Mouse (Mus musculus) liver, embryonic 11.5 days (tissue): Measurements from ENCODE around the gene Sdk1. TPM values are rescaled to one million over a fixed set of nuclear protein-coding genes. Genes with fewer than 3 reads are reported as not detected.

Experiments
- ATAC-seq: fragments of 200-750 bp; cut with Nextera tagmentation; replicated peaks from 2 replicates; pipeline ENCODE4 v1.8.0; 2017; ENCODE audit warnings: moderate number of reproducible peaks, mild to moderate bottlenecking, moderate TSS enrichment, moderate library complexity; ENCODE audit not compliant: low FRiP score
- DNase-seq: peaks from one replicate; pipeline ENCODE4 v3.0.0-alpha.2; 2017; ENCODE audit warnings: low spot score
- H3K27ac ChIP-seq: fragments of 300-500 bp; sonication (generic); 2 replicates; pipeline ENCODE4 v1.5.1; 2014; ENCODE audit warnings: mild to moderate bottlenecking, low read depth, low read length, control low read depth
- H3K27me3 ChIP-seq: fragments of 300-500 bp; sonication (generic); replicated peaks from 2 replicates; pipeline ENCODE4 v1.6.1; 2014; ENCODE audit warnings: low read length, mixed read lengths; ENCODE audit not compliant: control insufficient read depth, insufficient read depth
- H3K36me3 ChIP-seq: fragments of 300-500 bp; sonication (generic); 2 replicates; pipeline ENCODE4 v1.6.1; 2014; ENCODE audit warnings: mild to moderate bottlenecking, low read length, moderate library complexity, mixed read lengths; ENCODE audit not compliant: control insufficient read depth, insufficient read depth
- H3K4me1 ChIP-seq: fragments of 300-500 bp; sonication (generic); replicated peaks from 2 replicates; pipeline ENCODE4 v1.6.1; 2014; ENCODE audit warnings: low read length, mixed read lengths; ENCODE audit not compliant: control insufficient read depth, insufficient read depth
- H3K4me2 ChIP-seq: fragments of 300-500 bp; sonication (generic); 2 replicates; pipeline ENCODE4 v1.6.1; 2014; ENCODE audit warnings: mild to moderate bottlenecking, control low read depth, moderate library complexity
- H3K4me3 ChIP-seq: fragments of 300-500 bp; sonication (generic); 2 replicates; pipeline ENCODE4 v1.5.1; 2014; ENCODE audit warnings: low read depth, low read length, control low read depth
- H3K9ac ChIP-seq: fragments of 300-500 bp; sonication (generic); 2 replicates; pipeline ENCODE4 v1.6.1; 2014; ENCODE audit warnings: low read depth, low read length, control low read depth
- H3K9me3 ChIP-seq: fragments of 300-500 bp; sonication (generic); 2 replicates; pipeline ENCODE4 v1.6.1; 2016; ENCODE audit warnings: low read length, inconsistent platforms, mixed read lengths; ENCODE audit not compliant: control insufficient read depth
- WGBS: fragments of 180-500 bp; shearing (Covaris S2); extraction: QIAGEN DNeasy Blood & Tissue Kit; methylation state at CpG from one replicate; pipeline ENCODE4 v1.1.7; 2014; 5-methylcytosine and 5-hydroxymethylcytosine counted together
- polyA plus RNA-seq: library from polyadenylated mRNA; unstranded; fragments of >200 nt; fragmentation: Nextera tagmentation; extraction: Ambion mirVana; gene quantifications from 2 replicates; pipeline ENCODE4 v1.2.1, GENCODE M21; 2014

Gene Sdk1
- polyA plus RNA-seq, 1 experiment from 2014 or later = 0.53 TPM

DNA sequence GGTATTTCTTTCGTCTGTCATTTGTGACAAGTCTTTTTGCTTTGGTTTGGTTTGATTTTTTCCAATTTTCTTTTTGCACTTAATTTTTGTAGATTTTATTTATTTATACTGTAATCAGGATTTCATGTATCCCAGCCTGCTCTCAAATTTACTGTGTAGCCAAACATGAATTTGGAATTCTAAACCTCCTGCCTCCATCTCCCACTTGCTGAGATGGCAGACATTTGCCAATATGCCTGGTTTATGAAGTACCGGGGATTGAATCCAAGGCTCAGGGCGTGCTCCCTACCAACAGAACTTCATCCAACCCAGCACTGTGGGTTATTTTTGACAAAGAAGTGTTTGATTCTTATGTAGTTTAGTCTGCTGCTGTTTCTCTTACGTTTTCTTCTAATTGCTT lies 744.3 kb downstream of the Sdk1 start:
- no peak overlapping the region for H3K9ac ChIP-seq
- no peak for ATAC-seq
- DNase-seq = no peak
- no peaks in the 10 kb centered on the region for H3K27me3 ChIP-seq
- H3K4me3 ChIP-seq = no peak overlapping the region
- no peaks in the 10 kb centered on the region for H3K4me1 ChIP-seq
- no peaks in the 10 kb centered on the region for H3K9me3 ChIP-seq
- H3K27ac ChIP-seq = no peak overlapping the region
- H3K36me3 ChIP-seq = no peaks in the 10 kb centered on the region
- 76% methylated on average over 4 of the region's 4 CpGs for WGBS
- no peak overlapping the region for H3K4me2 ChIP-seq

DNA sequence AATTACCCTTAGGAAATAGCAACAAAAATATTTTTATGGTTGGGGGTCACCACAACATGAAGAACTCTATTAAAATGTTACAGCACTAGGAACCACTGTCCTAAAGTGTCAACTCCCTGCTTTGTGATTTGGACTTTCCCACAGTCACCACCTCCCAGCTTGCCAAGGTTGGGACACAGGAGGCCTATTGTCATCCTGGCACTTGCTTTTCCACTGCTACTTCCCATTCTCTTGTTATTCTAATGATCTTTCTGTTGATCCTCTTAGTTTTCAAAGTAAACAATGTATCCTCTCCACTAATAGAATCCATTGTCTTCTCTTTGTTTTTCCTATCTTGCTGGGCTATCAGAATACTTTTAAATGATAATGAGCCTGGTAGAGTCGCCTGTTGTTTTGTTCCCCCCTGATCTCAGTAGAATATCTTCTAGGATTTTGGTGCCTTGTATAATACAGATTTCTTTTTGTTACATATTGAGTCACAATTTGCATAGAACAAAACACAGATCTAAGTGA lies 746.1 kb downstream of the Sdk1 start:
- no peak overlapping the region for H3K4me2 ChIP-seq
- ATAC-seq (no peak), DNase-seq (no peak)
- no peaks in the 10 kb centered on the region for H3K9me3 ChIP-seq
- no peaks in the 10 kb centered on the region for H3K36me3 ChIP-seq
- no peak overlapping the region for H3K9ac ChIP-seq
- no peak overlapping the region for H3K27ac ChIP-seq
- H3K4me1 ChIP-seq = no peaks in the 10 kb centered on the region
- WGBS = 13% methylated on average over 1 of the region's 1 CpGs
- no peak overlapping the region for H3K4me3 ChIP-seq
- no peaks in the 10 kb centered on the region for H3K27me3 ChIP-seq

DNA sequence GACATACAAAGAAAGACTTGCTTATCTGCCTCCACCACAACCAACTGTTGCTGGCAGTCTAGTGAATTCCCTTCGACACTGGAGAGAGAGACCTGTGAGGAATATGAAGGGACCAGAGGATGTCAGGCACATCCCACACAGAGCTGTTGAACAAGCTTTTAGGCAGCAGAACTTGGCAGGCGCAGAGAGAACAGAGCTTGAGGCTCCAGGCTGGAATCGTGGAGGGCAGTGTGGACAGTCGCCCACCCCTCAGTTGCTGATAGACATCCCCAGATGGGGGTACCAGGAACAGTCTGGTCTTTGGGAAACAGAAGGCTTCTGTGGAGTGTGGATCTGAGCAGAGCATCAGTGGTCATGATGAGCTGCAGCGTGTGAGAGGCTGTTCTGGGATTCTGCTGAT lies 747.4 kb downstream of the Sdk1 start:
- Histone ChIP-seq H3K4me2 (no peak overlapping the region), H3K27me3 (no peaks in the 10 kb centered on the region), H3K9me3 (no peaks in the 10 kb centered on the region), H3K4me3 (no peak overlapping the region), H3K9ac (no peak overlapping the region), H3K27ac (no peak overlapping the region), H3K4me1 (no peaks in the 10 kb centered on the region), H3K36me3 (no peaks in the 10 kb centered on the region)
- 72% methylated on average over 5 of the region's 5 CpGs for WGBS
- no peak for DNase-seq
- ATAC-seq = no peak

DNA sequence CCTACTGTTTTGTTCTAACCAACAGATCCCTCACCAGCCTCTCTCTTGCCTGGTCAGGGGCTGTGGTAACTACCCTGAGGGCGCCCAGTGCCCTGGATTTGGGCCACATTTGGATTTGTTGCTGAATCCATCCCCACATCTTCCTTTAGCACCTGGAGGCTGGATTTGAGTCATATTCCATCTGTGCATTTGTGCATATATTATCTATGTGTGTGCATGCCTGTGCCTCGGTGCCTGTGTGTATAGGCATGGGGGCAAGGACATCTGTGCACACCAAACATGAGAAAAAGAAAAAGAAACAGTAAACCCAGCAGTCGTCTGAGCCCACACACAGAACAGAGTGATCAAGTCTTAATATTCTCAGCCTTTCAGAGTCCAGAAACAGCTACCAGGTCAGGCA lies 752.9 kb downstream of the Sdk1 start:
- H3K9me3 ChIP-seq = no peaks in the 10 kb centered on the region
- H3K4me3 ChIP-seq = no peak overlapping the region
- 71% methylated on average over 3 of the region's 3 CpGs for WGBS
- H3K36me3 ChIP-seq = no peaks in the 10 kb centered on the region
- H3K4me2 ChIP-seq = no peak overlapping the region
- H3K9ac ChIP-seq = no peak overlapping the region
- no peak for DNase-seq
- no peak for ATAC-seq
- no peak overlapping the region for H3K27ac ChIP-seq
- no peaks in the 10 kb centered on the region for H3K4me1 ChIP-seq
- no peaks in the 10 kb centered on the region for H3K27me3 ChIP-seq

DNA sequence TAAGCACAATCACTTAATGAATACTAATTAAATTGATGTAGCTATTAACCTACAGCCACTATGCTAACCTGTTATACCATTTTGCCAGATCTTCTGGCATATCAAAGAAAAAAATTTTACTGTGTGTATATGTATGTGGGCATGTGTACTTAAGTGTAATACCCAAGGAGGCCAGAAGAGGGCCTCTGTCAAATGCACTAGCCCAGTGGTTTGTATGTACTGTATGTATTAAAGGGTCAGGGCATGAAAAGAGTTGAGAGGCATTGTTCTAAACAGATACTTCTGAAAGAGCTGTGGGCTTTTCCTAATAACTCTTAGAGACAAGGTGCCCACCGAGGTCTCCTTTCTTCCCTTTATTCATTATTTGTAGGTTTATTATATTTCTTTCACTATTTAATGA lies 759.0 kb downstream of the Sdk1 start:
- no peaks in the 10 kb centered on the region for H3K9me3 ChIP-seq
- H3K36me3 ChIP-seq = no peaks in the 10 kb centered on the region
- H3K4me1 ChIP-seq = no peaks in the 10 kb centered on the region
- no peak overlapping the region for H3K4me2 ChIP-seq
- 79% methylated on average over 1 of the region's 1 CpGs for WGBS
- no peak overlapping the region for H3K9ac ChIP-seq
- no peak overlapping the region for H3K27ac ChIP-seq
- no peak for DNase-seq
- no peaks in the 10 kb centered on the region for H3K27me3 ChIP-seq
- H3K4me3 ChIP-seq = no peak overlapping the region
- no peak for ATAC-seq

DNA sequence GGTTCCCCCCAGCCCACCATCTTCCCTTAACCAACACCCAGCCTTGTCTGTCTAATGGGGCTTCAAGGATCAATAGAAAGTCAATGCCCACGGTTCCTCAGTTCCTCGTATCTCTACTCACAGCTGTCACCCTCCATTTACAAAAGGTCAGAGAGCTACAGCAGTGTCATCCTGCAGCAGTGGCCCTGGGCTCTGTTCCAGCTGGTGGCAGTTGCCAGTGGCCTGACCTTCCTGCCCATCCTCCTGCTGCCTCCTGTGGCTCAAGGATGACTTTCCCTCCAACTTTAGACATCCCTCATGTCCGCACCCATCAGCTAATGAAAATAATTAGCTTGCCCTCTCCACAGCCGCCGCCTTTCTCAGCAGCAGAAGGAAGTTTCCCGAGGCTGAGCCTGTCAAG lies 759.8 kb downstream of the Sdk1 start:
- Histone ChIP-seq H3K4me2 (no peak overlapping the region), H3K27me3 (no peaks in the 10 kb centered on the region), H3K9ac (no peak overlapping the region), H3K36me3 (no peaks in the 10 kb centered on the region), H3K4me1 (no peaks in the 10 kb centered on the region), H3K27ac (no peak overlapping the region), H3K9me3 (no peaks in the 10 kb centered on the region), H3K4me3 (no peak overlapping the region)
- 58% methylated on average over 6 of the region's 6 CpGs for WGBS
- no peak for ATAC-seq
- no peak for DNase-seq

DNA sequence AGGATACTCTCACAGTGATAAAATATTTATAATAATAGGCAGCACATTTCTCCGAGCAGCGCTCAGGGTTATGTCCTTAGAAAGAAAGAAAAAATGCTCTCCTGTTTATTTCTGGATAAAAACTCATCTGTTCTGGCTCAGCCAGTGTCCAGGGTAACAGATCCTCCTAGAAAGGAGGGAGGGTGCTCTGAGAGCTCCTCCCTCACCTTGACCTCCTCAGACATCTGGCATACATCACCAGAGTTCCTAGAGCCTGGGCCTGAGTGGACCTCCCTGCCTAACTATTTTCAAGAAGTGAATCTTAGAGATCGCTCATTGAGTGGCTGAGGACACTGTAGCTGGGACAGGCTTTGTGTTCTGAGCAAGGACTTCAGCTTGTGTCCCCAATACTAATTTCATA lies 760.7 kb downstream of the Sdk1 start:
- Histone ChIP-seq H3K27ac (no peak overlapping the region), H3K9me3 (no peaks in the 10 kb centered on the region), H3K27me3 (no peaks in the 10 kb centered on the region), H3K36me3 (no peaks in the 10 kb centered on the region), H3K4me2 (no peak overlapping the region), H3K9ac (no peak overlapping the region), H3K4me3 (no peak overlapping the region), H3K4me1 (no peaks in the 10 kb centered on the region)
- WGBS = 73% methylated on average over 3 of the region's 3 CpGs
- no peak for DNase-seq
- no peak for ATAC-seq

DNA sequence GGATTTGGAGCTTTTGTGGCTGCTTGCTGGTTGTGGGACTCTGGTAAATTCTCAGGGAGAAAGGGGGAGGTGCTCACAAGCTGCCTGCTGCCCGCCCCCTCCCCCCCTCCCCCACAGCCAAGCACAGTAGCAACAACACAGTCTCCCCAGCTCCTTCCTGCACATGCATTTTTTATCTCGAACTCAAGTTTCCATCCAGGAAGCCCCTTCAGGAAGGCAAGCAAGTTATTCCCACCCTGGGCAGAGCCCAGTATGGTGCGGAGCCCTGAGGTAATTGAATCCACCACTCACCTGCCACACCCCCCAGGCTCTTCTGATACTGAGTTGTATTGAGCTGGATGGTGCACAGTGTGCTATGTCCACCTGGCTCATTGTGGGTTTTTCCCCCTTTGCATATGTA lies 768.9 kb downstream of the Sdk1 start:
- Histone ChIP-seq H3K4me3 (no peak overlapping the region), H3K4me1 (no peaks in the 10 kb centered on the region), H3K27ac (no peak overlapping the region), H3K9ac (no peak overlapping the region), H3K36me3 (no peaks in the 10 kb centered on the region), H3K27me3 (no peaks in the 10 kb centered on the region), H3K4me2 (no peak overlapping the region), H3K9me3 (0 out of 2 replicates have a peak, but pooled peaks cover 2% of the 10 kb centered on the region)
- DNase-seq = no peak
- WGBS = 20% methylated on average over 3 of the region's 3 CpGs
- ATAC-seq = no peak; the same call in 1 of the 2 replicates

DNA sequence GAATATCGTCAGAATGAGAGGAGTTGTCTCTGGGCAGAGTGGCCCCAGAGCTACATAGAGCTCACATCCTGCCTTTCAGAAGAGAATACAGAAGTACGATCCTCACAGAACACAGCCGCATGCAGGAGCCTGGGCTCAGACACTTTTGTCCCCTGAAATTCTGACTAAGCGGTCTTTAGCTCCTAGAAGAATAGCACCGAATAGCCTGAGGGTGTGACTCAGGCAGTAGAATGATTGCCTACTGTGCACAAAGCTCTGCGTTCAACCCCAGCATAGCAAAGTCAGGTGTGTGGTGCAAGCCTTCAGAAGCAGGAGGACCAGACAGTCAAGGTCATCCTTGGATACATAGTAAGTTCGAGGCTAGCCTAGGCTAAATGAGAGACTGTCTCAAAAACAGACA lies 775.7 kb downstream of the Sdk1 start:
- Histone ChIP-seq H3K9ac (no peak overlapping the region), H3K9me3 (0 out of 2 replicates have a peak, but pooled peaks cover 2% of the 10 kb centered on the region), H3K4me1 (no peaks in the 10 kb centered on the region), H3K27ac (no peak overlapping the region), H3K4me3 (no peak overlapping the region), H3K27me3 (no peaks in the 10 kb centered on the region), H3K36me3 (no peaks in the 10 kb centered on the region), H3K4me2 (no peak overlapping the region)
- no peak for ATAC-seq
- 82% methylated on average over 7 of the region's 7 CpGs for WGBS
- DNase-seq = no peak
